Mouse (Mus musculus) forebrain, embryonic 15.5 days (tissue): Measurements from ENCODE around the gene Socs2. TPM values are rescaled to one million over a fixed set of nuclear protein-coding genes. Genes with fewer than 3 reads are reported as not detected.

Experiments used
- ATAC-seq: fragments of 200-750 bp; cut with Nextera tagmentation; replicated peaks from 2 replicates; pipeline ENCODE4 v1.8.0; 2017; ENCODE audit warnings: mild to moderate bottlenecking, moderate TSS enrichment, moderate library complexity
- H3K27ac ChIP-seq: fragments of 300-500 bp; sonication (generic); replicated peaks from 2 replicates; pipeline ENCODE4 v1.5.1; 2015; ENCODE audit warnings: mild to moderate bottlenecking, inconsistent platforms
- H3K27me3 ChIP-seq: fragments of 300-500 bp; sonication (generic); 2 replicates; pipeline ENCODE4 v1.6.1; 2015; ENCODE audit warnings: inconsistent platforms
- H3K36me3 ChIP-seq: fragments of 300-500 bp; sonication (generic); 2 replicates; pipeline ENCODE4 v1.6.1; 2015; ENCODE audit warnings: mild to moderate bottlenecking, inconsistent platforms
- H3K4me1 ChIP-seq: fragments of 300-500 bp; sonication (generic); 2 replicates; pipeline ENCODE4 v1.6.1; 2015; ENCODE audit warnings: inconsistent platforms
- H3K4me2 ChIP-seq: fragments of 300-500 bp; sonication (generic); replicated peaks from 2 replicates; pipeline ENCODE4 v1.6.1; 2015; ENCODE audit warnings: mild to moderate bottlenecking, inconsistent platforms
- H3K4me3 ChIP-seq: fragments of 300-500 bp; sonication (generic); 2 replicates; pipeline ENCODE4 v1.5.1; 2015; ENCODE audit warnings: mild to moderate bottlenecking, inconsistent platforms
- H3K9ac ChIP-seq: fragments of 300-500 bp; sonication (generic); replicated peaks from 2 replicates; pipeline ENCODE4 v1.6.1; 2015; ENCODE audit warnings: mild to moderate bottlenecking, inconsistent platforms
- H3K9me3 ChIP-seq: fragments of 300-500 bp; sonication (generic); 2 replicates; pipeline ENCODE4 v1.6.1; 2016; ENCODE audit warnings: inconsistent platforms
- WGBS: fragments of 180-500 bp; shearing (Covaris S2); methylation state at CpG from one replicate; pipeline ENCODE4 v1.1.7; 2015; ENCODE audit warnings: mixed read lengths; 5-methylcytosine and 5-hydroxymethylcytosine counted together
- polyA plus RNA-seq: library from polyadenylated mRNA; unstranded; fragments of >200 nt; fragmentation: Nextera tagmentation; extraction: Ambion mirVana; gene quantifications from 2 replicates; pipeline ENCODE4 v1.2.1, GENCODE M21; 2015

Gene Socs2
- polyA plus RNA-seq, 1 experiment from 2014 or later: 144 TPM

GRCm38 (mm10) chr10:95385801-95386203 lies 31.2 kb downstream of the Socs2 start:
- Histone ChIP-seq H3K9ac (no peak overlapping the region), H3K9me3 (no peaks in the 10 kb centered on the region)
- no peak for ATAC-seq

GRCm38 (mm10) chr10:95385081-95385480 lies 31.9 kb downstream of the Socs2 start:
- Histone ChIP-seq H3K4me1 (no peaks in the 10 kb centered on the region), H3K27me3 (no peaks in the 10 kb centered on the region), H3K4me2 (no peak overlapping the region), H3K9me3 (no peaks in the 10 kb centered on the region), H3K36me3 (no peaks in the 10 kb centered on the region), H3K27ac (no peak overlapping the region), H3K4me3 (no peak overlapping the region), H3K9ac (no peak overlapping the region)
- no peak for ATAC-seq
- WGBS: 84% methylated on average over 1 of the region's 1 CpGs

More at GRCm38 (mm10) chr10:95385801-95386203, 31.2 kb downstream of the Socs2 start:
- H3K36me3 ChIP-seq: no peaks in the 10 kb centered on the region
- H3K4me3 ChIP-seq: no peak overlapping the region
- H3K4me1 ChIP-seq: no peaks in the 10 kb centered on the region
- H3K27me3 ChIP-seq: no peaks in the 10 kb centered on the region
- H3K4me2 ChIP-seq: no peak overlapping the region
- no peak overlapping the region for H3K27ac ChIP-seq
- 75% methylated on average over 4 of the region's 4 CpGs for WGBS

- Histone ChIP-seq H3K4me2 (no peak overlapping the region), H3K4me3 (no peak overlapping the region), H3K9me3 (no peaks in the 10 kb centered on the region), H3K36me3 (no peaks in the 10 kb centered on the region), H3K4me1 (no peaks in the 10 kb centered on the region), H3K9ac (no peak overlapping the region), H3K27ac (no peak overlapping the region), H3K27me3 (no peaks in the 10 kb centered on the region)
- WGBS: 89% methylated on average over 8 of the region's 8 CpGs
- ATAC-seq: no peak
Observed at GRCm38 (mm10) chr10:95384446-95384845, 32.5 kb downstream of the Socs2 start.

- Histone ChIP-seq H3K27ac (0 out of 2 replicates have a peak overlapping the region, but pooled peaks have one; percentile 34), H3K27me3 (no peaks in the 10 kb centered on the region), H3K4me3 (no peak overlapping the region), H3K9me3 (no peaks in the 10 kb centered on the region), H3K36me3 (no peaks in the 10 kb centered on the region), H3K4me2 (no peak overlapping the region), H3K4me1 (no peaks in the 10 kb centered on the region), H3K9ac (no peak overlapping the region)
- ATAC-seq: peak; percentile 76
- WGBS: 61% methylated on average over 6 of the region's 6 CpGs
Observed at GRCm38 (mm10) chr10:95373340-95373739, 43.6 kb downstream of the Socs2 start.

- H3K4me3 ChIP-seq: no peak overlapping the region
- H3K36me3 ChIP-seq: no peaks in the 10 kb centered on the region
- no peaks in the 10 kb centered on the region for H3K9me3 ChIP-seq
- H3K9ac ChIP-seq: no peak overlapping the region
- H3K4me1 ChIP-seq: peaks cover 4% of the 10 kb centered on the region; the same call in 1 of the 2 replicates
- no peak overlapping the region for H3K4me2 ChIP-seq
- H3K27ac ChIP-seq: no peak overlapping the region
- H3K27me3 ChIP-seq: no peaks in the 10 kb centered on the region
- no peak for ATAC-seq
- WGBS: 93% methylated on average over 3 of the region's 3 CpGs
Observed at GRCm38 (mm10) chr10:95371942-95372341, 45.0 kb downstream of the Socs2 start.

- Histone ChIP-seq H3K27ac (no peak overlapping the region), H3K9ac (no peak overlapping the region), H3K4me3 (no peak overlapping the region), H3K27me3 (no peaks in the 10 kb centered on the region), H3K4me1 (peaks cover 4% of the 10 kb centered on the region; the same call in 1 of the 2 replicates), H3K4me2 (no peak overlapping the region), H3K9me3 (no peaks in the 10 kb centered on the region), H3K36me3 (no peaks in the 10 kb centered on the region)
- ATAC-seq: no peak
Observed at GRCm38 (mm10) chr10:95369190-95369589, 47.8 kb downstream of the Socs2 start.

GRCm38 (mm10) chr10:95368151-95368550 lies 48.8 kb downstream of the Socs2 start:
- WGBS: 90% methylated on average over 14 of the region's 14 CpGs
- H3K27me3 ChIP-seq: no peaks in the 10 kb centered on the region
- H3K27ac ChIP-seq: no peak overlapping the region
- H3K9ac ChIP-seq: no peak overlapping the region
- ATAC-seq: no peak
- peaks cover 4% of the 10 kb centered on the region; the same call in 1 of the 2 replicates for H3K4me1 ChIP-seq
- no peak overlapping the region for H3K4me3 ChIP-seq
- no peaks in the 10 kb centered on the region for H3K36me3 ChIP-seq
- H3K9me3 ChIP-seq: no peaks in the 10 kb centered on the region
- H3K4me2 ChIP-seq: no peak overlapping the region

- WGBS: 72% methylated on average over 9 of the region's 9 CpGs
- Histone ChIP-seq H3K36me3 (no peaks in the 10 kb centered on the region), H3K4me2 (no peak overlapping the region), H3K4me3 (no peak overlapping the region), H3K27me3 (no peaks in the 10 kb centered on the region), H3K9me3 (no peaks in the 10 kb centered on the region), H3K27ac (peak overlapping the region; percentile 53; the same call in 1 of the 2 replicates), H3K9ac (no peak overlapping the region), H3K4me1 (peaks cover 4% of the 10 kb centered on the region; the same call in 1 of the 2 replicates)
- ATAC-seq: no peak
Observed at GRCm38 (mm10) chr10:95367661-95368089, 49.3 kb downstream of the Socs2 start.

- no peak for ATAC-seq
- Histone ChIP-seq H3K9ac (no peak overlapping the region), H3K27me3 (no peaks in the 10 kb centered on the region), H3K36me3 (no peaks in the 10 kb centered on the region), H3K4me1 (peaks cover 4% of the 10 kb centered on the region; the same call in 1 of the 2 replicates), H3K4me3 (no peak overlapping the region), H3K4me2 (no peak overlapping the region), H3K27ac (peak overlapping the region; percentile 53; the same call in 1 of the 2 replicates), H3K9me3 (no peaks in the 10 kb centered on the region)
- 56% methylated on average over 7 of the region's 7 CpGs for WGBS
Observed at GRCm38 (mm10) chr10:95367241-95367640, 49.7 kb downstream of the Socs2 start.

- Histone ChIP-seq H3K27me3 (no peaks in the 10 kb centered on the region), H3K4me1 (peaks cover 2% of the 10 kb centered on the region; the same call in 1 of the 2 replicates), H3K4me3 (no peak overlapping the region), H3K36me3 (no peaks in the 10 kb centered on the region), H3K4me2 (no peak overlapping the region), H3K9ac (no peak overlapping the region), H3K27ac (no peak overlapping the region), H3K9me3 (no peaks in the 10 kb centered on the region)
- WGBS: 53% methylated on average over 2 of the region's 2 CpGs
- ATAC-seq: no peak
Observed at GRCm38 (mm10) chr10:95362326-95362725, 54.7 kb downstream of the Socs2 start.

- H3K9me3 ChIP-seq: no peaks in the 10 kb centered on the region
- H3K4me1 ChIP-seq: no peaks in the 10 kb centered on the region
- H3K27me3 ChIP-seq: no peaks in the 10 kb centered on the region
- no peak for ATAC-seq
- H3K9ac ChIP-seq: no peak overlapping the region
- H3K4me3 ChIP-seq: no peak overlapping the region
- no peaks in the 10 kb centered on the region for H3K36me3 ChIP-seq
- H3K4me2 ChIP-seq: no peak overlapping the region
- H3K27ac ChIP-seq: no peak overlapping the region
- 92% methylated on average over 12 of the region's 12 CpGs for WGBS
Observed at GRCm38 (mm10) chr10:95361260-95361841, 55.6 kb downstream of the Socs2 start.

- no peak for ATAC-seq
- Histone ChIP-seq H3K4me3 (no peak overlapping the region), H3K27me3 (no peaks in the 10 kb centered on the region), H3K9ac (no peak overlapping the region), H3K4me1 (no peaks in the 10 kb centered on the region), H3K9me3 (no peaks in the 10 kb centered on the region), H3K4me2 (no peak overlapping the region), H3K36me3 (no peaks in the 10 kb centered on the region), H3K27ac (no peak overlapping the region)
- WGBS: 92% methylated on average over 5 of the region's 5 CpGs
Observed at GRCm38 (mm10) chr10:95360048-95360447, 56.9 kb downstream of the Socs2 start.

GRCm38 (mm10) chr10:95357721-95358120 lies 59.3 kb downstream of the Socs2 start:
- no peaks in the 10 kb centered on the region for H3K4me1 ChIP-seq
- no peak overlapping the region for H3K27ac ChIP-seq
- no peaks in the 10 kb centered on the region for H3K27me3 ChIP-seq
- H3K9me3 ChIP-seq: no peaks in the 10 kb centered on the region
- no peaks in the 10 kb centered on the region for H3K36me3 ChIP-seq
- no peak overlapping the region for H3K9ac ChIP-seq
- 88% methylated on average over 3 of the region's 3 CpGs for WGBS
- H3K4me3 ChIP-seq: no peak overlapping the region
- no peak for ATAC-seq
- H3K4me2 ChIP-seq: no peak overlapping the region
